Mouse (Mus musculus) stomach, postnatal 0 days (tissue): ENCODE results near the gene Banf1. TPM values are rescaled to one million over a fixed set of nuclear protein-coding genes. Genes with fewer than 3 reads are reported as not detected.
A peak's percentile ranks its signal among the peaks of the same experiment; 100 is the strongest.
"Not testable (repeated sequence)": the region's sequence is repeated elsewhere in the genome, so short reads cannot be mapped to it uniquely, and the experiment has no call there.

Experiments used
- ATAC-seq: fragments of 200-750 bp; cut with Nextera tagmentation; 2 replicates; pipeline ENCODE4 v1.8.0; 2017; ENCODE audit not compliant: low FRiP score, low TSS enrichment
- DNase-seq: peaks from one replicate; pipeline ENCODE4 v3.0.0-alpha.2; 2016; ENCODE audit warnings: low spot score
- H3K27ac ChIP-seq: fragments of 300-500 bp; sonication (generic); replicated peaks from 2 replicates; pipeline ENCODE4 v1.5.1; 2014; ENCODE audit warnings: mild to moderate bottlenecking, control low read depth
- H3K27me3 ChIP-seq: fragments of 300-500 bp; sonication (generic); 2 replicates; pipeline ENCODE4 v1.6.1; 2014; ENCODE audit warnings: low read length; ENCODE audit not compliant: control insufficient read depth, insufficient read depth
- H3K36me3 ChIP-seq: fragments of 300-500 bp; sonication (generic); 2 replicates; pipeline ENCODE4 v1.6.1; 2014; ENCODE audit warnings: low read length, mixed read lengths; ENCODE audit not compliant: control insufficient read depth, insufficient read depth
- H3K4me1 ChIP-seq: fragments of 300-500 bp; sonication (generic); replicated peaks from 2 replicates; pipeline ENCODE4 v1.6.1; 2014; ENCODE audit warnings: antibody characterized with exemption; ENCODE audit not compliant: control insufficient read depth, insufficient read depth
- H3K4me2 ChIP-seq: fragments of 300-500 bp; sonication (generic); replicated peaks from 2 replicates; pipeline ENCODE4 v1.6.1; 2014; ENCODE audit warnings: low read depth, mild to moderate bottlenecking, control low read depth, moderate library complexity
- H3K4me3 ChIP-seq: fragments of 300-500 bp; sonication (generic); 2 replicates; pipeline ENCODE4 v1.5.1; 2014; ENCODE audit warnings: low read depth, low read length, control low read depth
- H3K9ac ChIP-seq: fragments of 300-500 bp; sonication (generic); 2 replicates; pipeline ENCODE4 v1.6.1; 2014; ENCODE audit warnings: mild to moderate bottlenecking, low read length, control low read depth, mixed read lengths
- H3K9me3 ChIP-seq: fragments of 300-500 bp; sonication (generic); 2 replicates; pipeline ENCODE4 v1.6.1; 2016; ENCODE audit warnings: low read length; ENCODE audit not compliant: control insufficient read depth
- CTCF ChIP-seq: IDR thresholded peaks from 2 replicates; pipeline ENCODE4 v1.5.1; 2016; ENCODE audit warnings: antibody characterized with exemption, low read depth, mild to moderate bottlenecking, moderate library complexity
- EP300 ChIP-seq: optimal IDR thresholded peaks from 2 replicates; pipeline ENCODE3; 2016; ENCODE audit warnings: antibody characterized with exemption
- WGBS: fragments of 180-500 bp; shearing (Covaris S2); extraction: QIAGEN DNeasy Blood & Tissue Kit; methylation state at CpG from one replicate; pipeline ENCODE4 v1.1.7; 2014; 5-methylcytosine and 5-hydroxymethylcytosine counted together
- polyA plus RNA-seq: library from polyadenylated mRNA; unstranded; fragments of >200 nt; fragmentation: Nextera tagmentation; extraction: Ambion mirVana; gene quantifications from 2 replicates; pipeline ENCODE4 v1.2.1, GENCODE M21; 2015

Gene Banf1
- polyA plus RNA-seq, 1 experiment from 2014 or later = 293 TPM

DNA sequence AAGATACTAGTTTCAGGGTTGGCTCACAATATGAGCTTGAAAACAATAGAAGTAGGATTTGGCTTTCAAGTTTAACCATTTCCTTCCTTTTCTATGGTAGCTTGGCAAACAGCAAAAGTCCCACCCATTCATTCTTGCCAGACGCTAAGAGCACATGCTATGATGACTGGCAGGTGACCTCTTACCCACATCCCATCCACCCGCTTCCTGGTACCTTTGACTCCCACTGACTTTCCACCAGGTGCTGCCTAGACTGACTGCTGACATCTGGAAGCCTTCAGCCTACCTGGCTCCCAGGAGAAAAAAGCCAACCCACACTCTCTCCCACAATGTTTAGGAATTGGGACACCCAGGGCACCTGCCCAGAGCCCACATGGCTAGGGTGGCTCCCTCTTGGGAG lies 2.8 kb downstream of the Banf1 start:
- DNase-seq (peak; percentile 71), ATAC-seq (peak; percentile 67)
- Histone ChIP-seq H3K4me2 (no peak overlapping the region), H3K4me3 (no peak overlapping the region), H3K4me1 (peaks cover 6% of the 10 kb centered on the region; the same call in 1 of the 2 replicates), H3K9ac (no peak overlapping the region), H3K9me3 (no peaks in the 10 kb centered on the region), H3K36me3 (peaks cover 3% of the 10 kb centered on the region; the same call in 1 of the 2 replicates), H3K27me3 (no peaks in the 10 kb centered on the region), H3K27ac (peak overlapping the region; percentile 59)
- 74% methylated on average over 2 of the region's 2 CpGs for WGBS
- TF ChIP-seq EP300 (no peak), CTCF (no peak)

DNA sequence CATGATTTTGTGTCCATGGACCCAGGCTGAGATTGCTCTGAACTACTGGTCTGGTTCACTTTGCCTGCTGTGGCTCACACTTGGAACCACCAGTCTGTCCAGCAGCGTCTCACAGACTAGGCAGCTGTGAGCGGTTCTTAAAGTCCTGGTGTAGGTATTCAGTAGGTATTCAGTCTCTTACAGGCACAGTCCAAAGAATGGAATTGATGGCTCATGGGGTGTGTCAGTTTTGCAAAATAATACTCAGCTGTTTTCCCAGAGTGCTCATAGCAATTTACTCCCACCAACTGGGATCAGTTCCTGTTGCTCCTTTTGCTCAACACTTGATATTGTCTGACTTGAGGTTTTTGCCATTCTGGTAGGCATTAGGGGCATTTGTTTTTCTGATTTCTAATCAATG lies 4.8 kb downstream of the Banf1 start:
- Histone ChIP-seq H3K27ac (no peak overlapping the region), H3K9ac (no peak overlapping the region), H3K4me1 (0 out of 2 replicates have a peak, but pooled peaks cover 3% of the 10 kb centered on the region), H3K9me3 (no peaks in the 10 kb centered on the region), H3K4me2 (no peak overlapping the region), H3K36me3 (no peaks in the 10 kb centered on the region), H3K4me3 (no peak overlapping the region), H3K27me3 (no peaks in the 10 kb centered on the region)
- 70% methylated on average over 2 of the region's 2 CpGs for WGBS
- TF ChIP-seq EP300 (no peak), CTCF (no peak)
- no peak for ATAC-seq
- no peak for DNase-seq

DNA sequence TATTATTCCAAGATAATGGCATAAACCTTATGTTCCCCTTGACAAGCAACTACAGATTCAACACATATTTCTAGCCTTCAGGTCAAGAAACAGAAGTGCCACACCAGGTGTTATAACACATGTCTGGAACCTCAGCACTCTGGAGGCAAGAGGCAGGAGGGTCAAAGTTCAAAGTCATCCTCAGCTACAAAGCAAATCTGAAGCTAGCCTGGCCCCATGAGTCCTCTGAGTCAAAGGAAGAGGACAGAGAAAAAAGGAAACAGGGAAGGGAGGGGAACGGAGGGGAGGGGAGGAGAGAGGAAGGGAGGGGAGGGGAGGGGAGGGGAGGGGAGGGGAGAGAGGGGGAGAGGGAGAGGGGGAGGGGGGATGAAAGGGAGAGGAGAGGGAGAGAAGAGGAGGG lies 10.9 kb downstream of the Banf1 start:
- no peak for ATAC-seq

GRCm38 (mm10) chr19:5353609-5354008 lies 13.4 kb downstream of the Banf1 start:
- 60% methylated on average over 2 of the region's 2 CpGs for WGBS
- no peaks in the 10 kb centered on the region for H3K27me3 ChIP-seq
- H3K4me1 ChIP-seq = no peaks in the 10 kb centered on the region
- peak; percentile 24; the same call in 1 of the 2 replicates for ATAC-seq
- H3K9ac ChIP-seq = no peak overlapping the region
- no peaks in the 10 kb centered on the region for H3K9me3 ChIP-seq
- DNase-seq = no peak
- TF ChIP-seq EP300 (no peak), CTCF (no peak)
- no peak overlapping the region for H3K4me3 ChIP-seq
- no peaks in the 10 kb centered on the region for H3K36me3 ChIP-seq
- no peak overlapping the region for H3K27ac ChIP-seq
- no peak overlapping the region for H3K4me2 ChIP-seq

More for the DNA sequence above, 10.9 kb downstream of the Banf1 start:
- DNase-seq = no peak
- Histone ChIP-seq H3K4me1 (no peaks in the 10 kb centered on the region), H3K27ac (no peak overlapping the region), H3K36me3 (no peaks in the 10 kb centered on the region), H3K9ac (no peak overlapping the region), H3K9me3 (no peaks in the 10 kb centered on the region), H3K4me3 (no peak overlapping the region), H3K27me3 (no peaks in the 10 kb centered on the region), H3K4me2 (no peak overlapping the region)
- no CpG with 5 or more reads among the region's 1 CpGs for WGBS
- no peak for TF ChIP-seq EP300
- TF ChIP-seq CTCF = no peak

- H3K9me3 ChIP-seq, H3K4me1 ChIP-seq, DNase-seq, H3K27me3 ChIP-seq, ATAC-seq, H3K36me3 ChIP-seq: not testable (repeated sequence)
- WGBS = 59% methylated on average over 6 of the region's 6 CpGs
- Histone ChIP-seq H3K4me3 (peak within 1 kb of the TSS; percentile 31), H3K9ac (peak within 1 kb of the TSS; percentile 56), H3K27ac (peak within 1 kb of the TSS; percentile 45; the same call in 1 of the 2 replicates), H3K4me2 (peak within 1 kb of the TSS; percentile 57)
Measured at GRCm38 (mm10) chr19:5349502-5349873, 17.5 kb downstream of the Banf1 start, which contains the start of gene Cst6. Gene Cst6 (minus strand): TSS chr19:5349574.

DNA sequence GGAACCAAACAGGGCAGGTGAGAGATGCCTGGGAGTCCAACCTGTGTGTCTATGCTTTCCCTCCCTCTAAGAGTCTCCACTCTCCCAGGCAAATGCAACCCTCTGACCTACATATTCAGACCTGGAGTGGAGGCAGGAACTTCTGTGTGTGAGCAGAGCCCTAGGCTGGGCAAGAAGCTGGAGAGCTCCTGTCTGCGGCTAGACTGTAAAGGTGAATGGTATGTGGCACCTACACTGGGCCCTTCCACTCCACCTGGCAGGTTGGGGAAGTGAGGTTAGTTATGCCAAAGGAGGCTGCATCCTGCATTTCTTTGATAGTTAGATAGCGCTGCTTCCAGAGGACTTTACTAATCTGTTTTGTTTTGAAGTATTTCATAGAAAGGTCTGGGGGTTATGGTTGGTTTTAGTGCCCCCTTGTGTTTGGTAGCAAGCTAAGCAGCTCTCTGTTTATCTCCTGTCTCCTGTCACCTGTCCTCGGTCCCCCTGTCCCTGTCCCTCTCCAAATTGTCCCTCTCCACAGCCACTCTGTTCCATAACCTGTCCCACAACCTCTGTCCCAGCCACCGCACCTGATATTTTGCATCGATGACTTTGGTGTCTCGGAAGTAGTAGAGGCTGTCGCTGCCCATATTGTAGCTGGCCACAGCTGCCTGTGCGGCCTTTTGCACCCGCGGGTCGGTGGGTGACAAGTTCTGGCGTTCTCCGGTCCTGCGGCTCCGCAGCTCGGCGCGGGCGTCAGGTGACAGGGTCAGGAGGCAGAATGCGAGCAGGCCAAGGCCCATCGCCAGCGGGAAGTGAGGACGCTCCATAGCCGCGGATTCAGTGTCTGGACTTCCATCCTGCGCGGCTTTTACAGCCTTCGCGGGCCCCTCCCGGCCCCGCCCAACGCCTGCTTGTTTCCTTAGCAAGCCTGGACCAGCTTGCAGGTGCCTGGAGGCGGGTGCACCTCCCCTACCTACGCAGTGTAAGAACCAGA lies 18.2 kb downstream of the Banf1 start:
- no peaks in the 10 kb centered on the region for H3K4me1 ChIP-seq
- H3K9ac ChIP-seq = peak overlapping the region; percentile 56
- TF ChIP-seq CTCF (peak; percentile 71), EP300 (no peak)
- no peaks in the 10 kb centered on the region for H3K36me3 ChIP-seq
- WGBS = 6% methylated on average over 34 of the region's 34 CpGs
- peak overlapping the region; percentile 45; the same call in 1 of the 2 replicates for H3K27ac ChIP-seq
- DNase-seq = peak; percentile 65
- no peaks in the 10 kb centered on the region for H3K27me3 ChIP-seq
- peak overlapping the region; percentile 31 for H3K4me3 ChIP-seq
- H3K4me2 ChIP-seq = peak overlapping the region; percentile 57
- H3K9me3 ChIP-seq = no peaks in the 10 kb centered on the region
- ATAC-seq = peak; percentile 17; the same call in 1 of the 2 replicates
